Mouse (Mus musculus) layer of hippocampus, adult 11-12 months (tissue): ENCODE measurements at regions not wholly inside any gene's neighbourhood (a gene's known extent, or its start where the extent isn't known, plus 50 kb on each side); places are given as distances from the start of the nearest gene placed in this dataset.
A peak's percentile ranks its signal among the peaks of the same experiment; 100 is the strongest.

ENCODE experiments used
- DNase-seq: peaks from one replicate; pipeline ENCODE4 v3.0.0; 2022; ENCODE audit warnings: low spot score

DNA sequence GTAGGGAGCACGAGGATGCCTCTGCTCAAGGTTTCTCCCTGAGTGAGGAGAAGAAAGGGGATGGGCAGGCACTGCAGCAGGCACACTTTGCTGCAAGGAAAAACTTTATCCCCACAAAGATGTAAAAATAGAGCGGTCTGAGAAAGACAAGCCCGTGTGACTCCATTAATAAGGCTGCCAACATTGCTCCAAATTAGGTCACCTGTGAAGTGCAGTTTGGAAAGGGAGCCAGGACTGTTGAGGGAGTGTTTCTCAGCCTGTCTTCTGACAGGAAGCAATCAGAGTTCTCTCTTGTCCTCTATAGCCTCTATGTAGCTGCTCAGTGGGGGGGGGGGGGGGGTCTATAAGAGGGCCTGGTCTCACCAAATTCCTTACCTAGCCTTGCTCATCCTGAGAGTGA lies 51.0 kb downstream of the Gm10234 start:
- DNase-seq, result no peak

DNA sequence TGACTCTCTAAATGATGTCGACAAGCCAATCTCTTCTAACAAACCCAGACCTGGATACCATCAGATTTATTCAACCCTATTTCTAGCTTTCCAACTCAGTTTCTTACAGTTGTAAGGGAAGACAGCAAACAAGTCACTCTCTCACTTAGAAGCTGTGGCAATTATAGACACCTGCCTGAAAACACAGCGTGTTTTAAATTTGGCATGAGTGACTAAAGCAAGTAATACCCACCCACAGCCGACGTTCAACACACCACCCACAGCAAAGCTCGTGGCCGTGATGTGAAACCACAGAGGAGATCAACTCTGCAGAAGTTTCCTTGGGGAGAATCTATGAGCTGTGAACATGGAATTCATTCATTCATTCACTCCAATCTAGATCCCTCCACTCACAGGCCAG lies 52.4 kb downstream of the Gm10234 start:
- no peak for DNase-seq

DNA sequence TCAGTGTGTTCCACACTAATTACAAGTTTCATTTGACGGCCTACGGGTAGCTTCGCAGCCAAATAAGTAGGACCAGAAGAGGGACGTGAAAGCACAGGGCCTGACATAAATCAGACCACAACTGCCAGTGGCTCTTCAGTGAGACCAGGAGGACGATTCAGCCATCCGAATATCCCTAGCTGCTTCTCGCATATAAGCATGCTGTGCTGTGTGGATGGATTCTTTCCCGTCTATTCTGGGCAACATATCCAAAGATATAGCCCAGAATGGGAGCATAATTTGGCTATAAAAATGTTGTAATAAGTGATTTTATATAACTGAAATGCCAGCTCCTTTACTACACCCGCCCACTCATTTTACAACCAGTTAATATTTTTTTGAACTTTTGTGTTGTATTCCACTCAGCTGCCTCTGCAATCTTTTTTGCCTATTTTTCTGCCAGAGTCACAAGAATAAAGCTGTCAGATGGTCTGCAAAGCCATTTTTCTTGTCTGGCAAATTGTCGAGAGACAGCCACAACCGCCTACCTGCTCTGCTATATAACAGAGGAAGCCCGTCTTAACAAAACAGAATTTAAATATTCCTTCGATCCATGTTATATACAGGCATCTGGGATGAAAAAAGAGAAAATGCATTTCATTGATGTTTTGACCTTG lies 55.8 kb downstream of the Gm10234 start:
- DNase-seq, result peak; percentile 11

DNA sequence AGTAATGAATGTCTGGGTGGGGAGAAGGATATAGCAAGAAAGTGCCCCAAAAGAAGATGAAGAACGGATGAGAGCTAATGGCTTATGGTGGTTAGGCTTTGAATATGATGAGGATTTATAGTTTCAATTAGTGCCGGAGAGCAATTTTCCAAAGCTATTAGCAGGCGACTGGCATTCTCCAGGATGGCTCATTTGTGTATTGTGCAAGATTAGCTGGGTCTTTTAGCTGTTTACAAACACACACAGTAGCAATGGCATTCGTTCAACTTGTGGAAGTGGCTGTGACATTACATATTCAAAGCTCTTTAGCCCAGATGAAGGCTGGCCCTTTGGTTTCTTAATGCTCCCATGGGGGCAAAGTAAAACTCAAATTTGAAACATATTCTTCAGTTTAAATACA lies 56.4 kb downstream of the Gm10234 start:
- DNase-seq, result no peak
